Mouse (Mus musculus) lung, adult 18-20 months (tissue): Measurements from ENCODE around the gene Zfp385a.

Source experiments
- DNase-seq, 2 experiments: peaks; one replicate each; pipeline ENCODE4 v3.0.0; 2022; ENCODE audit warnings: mixed read lengths in 2 of 2

Gene Zfp385a

DNA sequence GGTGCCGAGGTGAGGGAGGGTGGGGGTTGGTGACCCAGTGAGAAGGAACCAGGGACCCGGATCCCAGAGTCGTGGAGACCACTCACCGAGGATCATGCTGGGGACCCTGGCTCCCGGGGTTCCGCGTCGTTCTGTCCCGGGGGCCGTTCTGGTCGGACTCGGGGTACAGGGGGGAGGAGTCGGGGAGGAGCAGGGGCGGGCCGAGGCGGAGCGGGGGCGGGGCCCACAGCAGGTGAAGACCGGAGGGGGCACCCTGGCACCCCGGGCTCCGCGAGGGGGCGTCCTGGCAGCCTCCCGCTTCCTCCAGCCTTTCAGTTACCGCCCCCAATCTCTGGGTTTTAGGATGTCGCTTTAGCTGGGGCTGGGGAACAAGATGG is at the start of gene Zfp385a:
TSS of gene Zfp385a (minus strand) at position 133 of the 377 bp plus-strand sequence.
- no peak for DNase-seq

DNA sequence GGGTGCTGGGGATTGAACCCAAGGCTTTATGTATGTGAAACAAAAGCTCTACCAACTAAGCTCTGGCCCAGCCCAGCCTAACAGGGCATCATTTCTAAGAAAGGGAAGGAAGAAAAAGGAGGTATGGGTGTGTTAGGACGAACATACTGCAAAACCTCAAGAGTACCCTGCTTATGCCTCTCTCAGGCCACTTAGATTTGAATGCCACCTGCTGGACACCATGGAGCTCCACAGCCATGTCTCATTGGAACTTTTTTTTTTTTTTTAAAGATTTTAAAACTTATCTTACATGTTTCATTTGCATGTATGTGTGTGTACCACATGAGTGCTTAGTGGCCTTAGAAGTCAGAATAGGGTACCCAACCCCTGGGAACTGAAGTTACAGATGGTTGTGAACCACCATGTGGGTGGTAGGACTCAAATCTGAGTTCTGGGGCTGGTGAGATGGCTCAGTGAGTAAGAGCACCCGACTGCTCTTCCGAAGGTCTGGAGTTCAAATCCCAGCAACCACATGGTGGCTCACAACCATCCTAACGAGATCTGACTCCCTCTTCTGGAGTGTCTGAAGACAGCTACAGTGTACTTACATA is 48.8 kb upstream of the Zfp385a start:
- DNase-seq, result no peak

DNA sequence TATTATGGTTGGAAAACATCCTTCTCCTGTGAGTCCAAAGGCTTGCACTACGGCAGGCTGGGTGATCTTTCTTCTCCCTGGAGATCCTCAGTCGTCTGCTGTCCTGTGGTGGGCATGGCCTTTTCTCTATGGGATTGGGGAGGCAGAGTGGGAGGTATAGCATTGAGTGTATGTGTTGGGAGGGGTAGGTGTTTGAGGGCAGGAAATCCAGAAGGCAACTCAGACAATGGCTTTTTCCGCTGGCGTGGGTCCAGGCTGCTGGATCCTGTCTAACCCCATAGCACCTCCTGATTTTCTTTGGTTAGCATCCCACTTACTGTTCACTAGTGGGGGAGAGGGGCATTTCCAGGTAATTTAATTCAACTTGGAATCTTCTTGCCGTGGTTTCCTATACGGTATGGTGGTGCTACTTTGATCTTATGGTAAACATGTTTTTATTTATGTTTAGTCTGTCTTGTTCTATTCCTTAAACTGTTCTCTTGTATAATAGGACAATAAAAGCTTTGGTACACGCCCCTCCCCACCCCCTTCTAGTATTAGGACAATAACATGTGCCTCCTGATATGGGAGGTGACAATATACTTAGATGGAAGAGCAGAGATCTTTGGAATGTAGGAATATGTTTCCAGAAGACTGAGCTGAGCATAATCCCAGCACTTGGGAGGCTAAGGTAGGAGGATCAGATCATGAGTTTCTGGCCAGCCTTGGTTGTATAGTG is 44.0 kb upstream of the Zfp385a start:
- peak; percentile 61 to 70 for DNase-seq

GRCm38 (mm10) chr15:103382795-103383406 is 43.0 kb upstream of the Zfp385a start:
- peak; percentile 77 to 78 for DNase-seq

- DNase-seq, result no peak
Measured at GRCm38 (mm10) chr15:103382075-103382474, 42.2 kb upstream of the Zfp385a start.

GRCm38 (mm10) chr15:103378665-103379356 is 38.9 kb upstream of the Zfp385a start:
- DNase-seq, result no peak

DNA sequence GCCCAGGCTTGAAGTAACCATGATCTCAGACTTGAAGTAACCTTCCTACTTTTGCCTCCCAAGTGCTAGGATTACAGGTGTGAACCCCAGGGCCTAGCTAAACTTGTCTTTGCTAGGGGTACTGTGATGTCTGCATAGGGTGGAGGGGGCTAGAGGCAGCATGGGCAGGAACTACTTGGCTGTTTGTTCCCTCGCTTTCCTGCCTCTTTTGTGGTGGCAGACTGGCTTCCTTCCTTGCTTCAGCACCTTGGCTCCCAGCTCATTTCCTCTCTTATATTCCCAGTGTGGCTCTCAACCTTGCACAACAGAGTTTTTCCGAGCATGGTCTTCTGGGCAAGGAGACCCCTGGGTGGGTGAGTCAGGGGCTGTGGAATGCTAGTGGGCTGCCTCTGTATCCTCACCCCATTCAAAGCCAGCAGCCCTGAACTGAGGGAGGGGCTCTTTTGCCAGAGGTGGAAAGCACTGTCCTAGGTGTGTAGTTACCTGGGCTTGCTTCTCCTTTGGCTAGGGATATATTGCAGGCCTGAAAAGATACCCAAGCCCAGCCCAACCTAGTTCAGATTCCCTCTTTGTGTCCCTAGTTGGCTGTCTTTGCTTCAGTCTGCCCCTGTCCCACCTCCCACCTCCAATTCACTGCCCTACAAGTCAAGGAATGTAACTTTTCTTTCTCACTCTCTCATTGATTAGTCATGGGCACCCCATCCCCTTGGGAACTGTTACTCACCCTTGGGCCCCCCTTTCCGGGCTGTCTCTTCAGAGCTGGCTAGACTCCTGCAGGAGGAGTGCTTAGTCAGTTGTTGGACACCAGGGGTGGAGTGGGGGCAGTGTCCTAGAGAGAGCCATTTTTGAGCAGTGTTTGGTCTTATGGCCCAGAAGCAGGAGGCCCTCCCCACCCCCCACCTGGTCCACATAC is 38.1 kb upstream of the Zfp385a start:
- no peak for DNase-seq

- DNase-seq, result no peak
Measured at GRCm38 (mm10) chr15:103376837-103377269, 37.0 kb upstream of the Zfp385a start.

DNA sequence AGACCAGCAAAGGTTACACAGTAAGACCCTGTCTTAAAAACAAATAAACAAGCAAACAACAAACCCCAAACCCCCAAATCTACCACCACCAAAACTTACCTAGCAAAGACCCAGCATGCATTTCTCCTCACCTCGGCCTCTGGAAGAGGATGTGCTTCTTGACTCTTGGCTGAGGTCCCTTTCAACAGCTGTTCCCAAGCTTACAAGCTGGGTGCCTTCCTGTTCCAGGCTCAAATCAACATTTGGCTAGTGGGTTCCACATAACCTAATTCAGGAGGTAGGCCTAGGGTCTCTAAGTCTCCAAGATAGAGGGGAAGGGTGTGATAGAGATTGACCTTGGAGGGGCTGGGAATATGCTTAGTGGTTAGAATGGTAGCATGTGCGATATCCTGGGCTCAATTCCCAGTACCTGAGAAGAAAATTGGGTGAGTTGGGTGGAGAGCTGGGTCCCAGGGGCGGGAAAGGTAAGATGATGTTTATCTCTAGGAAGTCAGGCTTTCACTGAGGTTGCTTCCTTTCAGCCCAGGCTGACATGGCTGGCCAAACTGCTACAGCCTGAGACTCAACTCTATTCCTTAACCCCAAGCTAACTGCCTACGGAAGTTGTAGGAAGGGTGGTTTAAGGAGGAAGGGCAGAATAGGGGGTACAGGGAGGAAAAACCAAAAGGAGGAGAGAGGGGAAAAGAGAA is 35.4 kb upstream of the Zfp385a start:
- no peak for DNase-seq

- DNase-seq, result no peak
Measured at GRCm38 (mm10) chr15:103372461-103372860, 32.6 kb upstream of the Zfp385a start.

DNA sequence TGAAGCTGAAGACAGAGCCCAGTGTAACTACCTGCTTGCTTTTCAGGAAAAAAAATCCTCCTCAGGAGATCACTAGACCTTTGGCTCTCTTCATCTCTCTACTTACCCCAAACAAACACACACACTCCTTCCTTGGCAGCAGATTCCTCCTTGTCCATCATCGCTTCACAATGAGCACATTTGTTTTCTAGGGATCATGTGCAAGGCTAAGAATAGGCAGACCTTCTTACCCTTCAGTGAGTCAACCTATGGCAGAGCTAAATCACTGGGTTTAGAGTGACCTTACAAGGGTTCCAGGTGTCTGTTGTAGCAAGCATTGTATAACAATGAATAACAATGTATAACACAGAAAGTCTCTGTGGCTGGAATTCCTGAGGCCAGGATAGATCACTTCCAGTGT is 31.8 kb upstream of the Zfp385a start:
- DNase-seq, result no peak

- DNase-seq, result no peak
Measured at GRCm38 (mm10) chr15:103371208-103371607, 31.3 kb upstream of the Zfp385a start.

DNA sequence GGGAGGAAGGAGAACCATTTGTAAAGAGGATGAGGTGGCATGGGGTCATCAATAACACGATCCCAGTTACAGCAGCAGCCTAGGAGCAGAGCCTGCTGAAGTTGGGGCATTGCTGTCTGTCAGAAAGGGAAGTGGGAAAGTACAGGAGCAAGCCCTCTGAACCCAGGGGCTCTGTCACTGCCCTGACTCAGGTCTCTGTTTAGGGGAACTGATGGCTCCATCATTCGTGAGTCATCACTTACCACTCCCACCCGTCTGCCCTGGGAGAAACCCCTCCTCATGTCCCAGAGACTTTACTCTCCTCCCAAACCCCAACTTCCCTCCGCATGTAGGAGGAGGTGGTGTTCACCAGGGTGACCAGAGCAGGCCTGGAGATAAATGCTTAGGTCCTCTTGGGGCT is 30.6 kb upstream of the Zfp385a start:
- peak in 1 of 2 experiments; percentile 29 for DNase-seq

- DNase-seq, result no peak
Measured at GRCm38 (mm10) chr15:103369123-103369522, 29.2 kb upstream of the Zfp385a start.

- DNase-seq, result no peak
Measured at GRCm38 (mm10) chr15:103368179-103368940, 28.5 kb upstream of the Zfp385a start.

- peak; percentile 82 to 85 for DNase-seq
Measured at GRCm38 (mm10) chr15:103366376-103367149, 26.7 kb upstream of the Zfp385a start, which contains the start of gene Itga5. TSS of gene Itga5 (minus strand) at chr15:103366763.

DNA sequence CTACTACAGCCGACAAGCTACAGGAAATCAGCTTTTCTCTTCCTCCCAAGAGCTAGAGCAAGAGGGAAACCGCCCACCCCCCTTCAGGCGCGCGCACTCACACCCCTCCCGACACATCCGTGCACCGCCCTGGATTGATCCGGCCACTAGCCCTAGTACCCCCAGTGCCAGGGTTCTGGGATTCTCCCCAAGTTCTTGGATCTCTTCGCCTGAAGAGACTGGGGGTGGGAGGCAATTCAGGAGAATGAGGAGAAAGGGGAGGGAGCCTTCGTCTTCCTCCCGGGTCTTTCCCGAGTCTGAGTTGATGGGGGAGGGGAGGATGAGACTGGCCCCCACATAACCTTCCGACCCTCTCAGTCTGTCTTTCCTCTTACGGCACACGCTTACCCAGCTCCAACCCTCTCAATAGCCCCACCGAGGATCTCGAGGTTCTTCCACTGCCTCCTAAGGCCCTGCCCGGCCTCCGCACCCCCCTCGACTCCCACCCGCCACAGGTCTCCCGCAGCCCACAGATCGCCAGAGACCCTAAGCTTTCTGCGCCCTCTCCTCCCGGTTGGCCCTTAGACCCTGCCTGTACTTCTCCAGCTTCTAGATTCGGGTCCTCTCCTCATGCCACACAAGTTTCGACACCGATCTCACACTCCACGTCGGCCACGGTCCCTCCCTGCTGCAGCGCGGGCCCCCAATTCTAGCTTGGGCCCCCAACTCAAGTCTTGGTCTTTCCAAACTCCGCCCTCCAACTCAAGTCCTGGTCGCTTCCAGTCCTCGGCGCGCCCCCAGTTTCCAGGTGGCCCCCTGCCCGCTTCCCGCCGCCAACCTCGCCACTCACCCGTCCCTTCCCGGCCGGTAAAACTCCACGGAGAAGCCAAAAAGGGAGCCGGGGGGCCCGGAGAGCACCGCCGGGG is 25.8 kb upstream of the Zfp385a start:
- peak; percentile 48 to 51 for DNase-seq

GRCm38 (mm10) chr15:103364761-103365160 is 24.9 kb upstream of the Zfp385a start:
- DNase-seq, result no peak

DNA sequence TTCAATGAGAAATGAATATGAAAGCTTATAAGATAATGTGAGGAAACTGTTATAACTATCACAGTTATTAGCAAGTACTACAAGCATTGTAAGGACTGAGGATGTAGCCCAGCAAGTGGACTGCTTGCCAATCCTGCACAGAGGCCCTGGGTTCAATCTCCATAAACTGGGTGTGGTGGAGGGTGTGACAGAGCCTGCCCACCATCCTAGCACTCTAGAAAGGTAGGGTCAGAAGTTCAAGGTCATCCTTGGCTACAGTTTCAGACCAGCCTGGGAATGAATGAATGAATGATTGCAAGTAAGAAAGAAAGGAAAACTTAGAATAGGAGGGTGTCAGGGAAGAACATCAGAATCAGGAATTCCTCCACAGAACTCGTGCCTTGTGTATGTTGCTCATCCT is 23.9 kb upstream of the Zfp385a start:
- DNase-seq, result no peak
